Mouse (Mus musculus) kidney, adult 9 months (tissue): ENCODE results near the gene Olfr969.
"Not testable (repeated sequence)": the region's sequence is repeated elsewhere in the genome, so short reads cannot be mapped to it uniquely, and the experiment has no call there.

Source experiments
- DNase-seq: peaks from one replicate; pipeline ENCODE4 v3.0.0; 2022

The Olfr969 gene

DNA sequence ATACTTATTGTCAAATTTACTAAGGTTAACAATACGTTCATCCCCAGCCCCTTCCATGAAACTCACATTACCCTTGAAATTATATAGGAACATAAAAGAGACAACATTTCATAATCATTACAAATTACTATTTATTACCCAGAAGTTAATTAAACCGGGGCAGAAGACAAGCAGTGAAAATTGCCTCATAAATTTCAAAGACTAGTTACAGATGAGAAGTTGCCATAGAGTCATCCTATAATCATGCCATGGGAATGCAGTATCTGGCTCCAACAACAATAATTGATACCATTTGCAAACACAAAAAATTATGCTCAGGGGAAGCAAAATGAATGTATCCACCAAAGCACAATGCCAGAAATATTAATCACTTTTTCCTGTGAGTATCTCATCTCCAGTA, at the start of gene Olfr969:
Olfr969 (plus strand) TSS at position 388 of the 400 bp plus-strand sequence.
- no peak for DNase-seq

DNA sequence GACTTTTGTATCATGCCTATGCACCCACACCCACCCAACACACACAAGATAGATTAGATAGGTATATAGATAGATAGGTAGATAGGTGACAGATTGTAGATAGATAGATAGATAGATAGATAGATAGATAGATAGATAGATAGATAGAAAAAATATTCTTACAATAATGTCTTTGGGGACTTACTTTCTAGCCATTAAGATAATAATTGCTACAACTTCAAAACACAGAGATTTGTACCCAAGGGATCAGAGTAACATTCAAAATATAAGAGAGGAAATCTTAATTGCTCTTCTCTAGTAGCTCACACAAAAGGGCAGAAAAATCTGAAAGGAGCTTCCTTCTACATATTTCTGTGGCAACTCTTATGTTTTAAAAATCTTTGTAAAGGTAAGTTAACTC, 44.8 kb upstream of the Olfr969 start, which contains the start of gene Olfr967:
Olfr967 (plus strand) TSS at position 301 of the 400 bp plus-strand sequence.
- DNase-seq: no peak

DNA sequence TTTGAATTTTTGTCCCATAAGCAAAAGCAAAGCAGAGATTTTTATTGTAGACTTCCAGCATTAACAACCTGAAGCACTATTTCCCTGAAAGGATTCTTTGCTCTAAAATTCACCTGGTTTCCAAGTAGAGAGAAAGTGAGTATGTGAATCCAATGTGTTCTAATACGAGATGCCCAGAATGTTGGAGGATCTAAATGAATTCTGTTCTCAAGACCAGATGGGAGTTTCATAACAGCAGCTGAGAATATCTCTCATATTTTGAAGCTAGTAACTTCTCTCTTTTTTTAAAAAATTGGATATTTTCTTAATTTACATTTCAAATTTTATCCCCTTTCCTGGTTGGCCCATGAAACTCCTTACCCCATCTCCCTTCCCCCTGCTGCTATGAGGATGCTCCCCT, 44.3 kb upstream of the Olfr969 start:
- no peak for DNase-seq

DNA sequence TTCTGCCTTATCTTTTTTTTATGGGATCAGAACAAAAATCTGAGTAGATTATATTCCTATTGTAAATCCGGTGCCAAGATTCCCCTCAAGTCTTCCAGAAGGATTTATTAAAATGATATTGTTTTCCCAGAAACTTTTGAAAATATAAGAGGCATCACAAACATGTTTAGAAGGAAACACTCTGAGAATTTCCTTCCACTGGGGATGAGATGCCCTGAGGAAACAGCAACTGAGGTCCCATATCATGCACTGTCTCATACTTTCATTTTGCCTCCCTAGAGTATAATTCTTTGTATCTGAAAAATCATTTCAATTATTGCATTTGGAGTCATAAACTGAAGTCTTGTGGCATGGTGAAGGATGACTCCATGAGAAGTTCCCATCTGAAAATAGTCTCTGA, 7.6 kb upstream of the Olfr969 start, which contains the start of gene Olfr968:
Olfr968 (minus strand) TSS at position 101 of the 400 bp plus-strand sequence.
- DNase-seq: no peak

DNA sequence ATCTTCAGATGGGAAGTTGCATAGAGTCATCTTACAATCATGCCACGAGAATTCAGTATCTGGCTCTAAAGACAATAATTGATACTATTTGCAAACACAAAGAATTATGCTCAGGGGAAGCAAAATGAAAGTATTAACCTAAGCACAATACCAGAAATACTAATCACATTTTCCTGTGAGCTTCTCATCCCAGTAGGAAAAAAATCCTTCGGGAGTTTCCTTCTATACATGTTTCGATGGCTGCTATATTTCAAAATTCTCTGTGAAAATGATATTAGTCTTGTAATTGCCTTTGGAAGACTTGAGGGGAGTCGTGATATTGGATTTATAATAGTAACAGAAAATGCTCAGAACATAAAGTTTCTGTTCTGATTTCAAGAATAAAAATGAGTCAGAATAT, 17.8 kb downstream of the Olfr969 start, which contains the start of gene Olfr970:
Olfr970 (plus strand) TSS at position 301 of the 400 bp plus-strand sequence.
- no peak for DNase-seq

DNA sequence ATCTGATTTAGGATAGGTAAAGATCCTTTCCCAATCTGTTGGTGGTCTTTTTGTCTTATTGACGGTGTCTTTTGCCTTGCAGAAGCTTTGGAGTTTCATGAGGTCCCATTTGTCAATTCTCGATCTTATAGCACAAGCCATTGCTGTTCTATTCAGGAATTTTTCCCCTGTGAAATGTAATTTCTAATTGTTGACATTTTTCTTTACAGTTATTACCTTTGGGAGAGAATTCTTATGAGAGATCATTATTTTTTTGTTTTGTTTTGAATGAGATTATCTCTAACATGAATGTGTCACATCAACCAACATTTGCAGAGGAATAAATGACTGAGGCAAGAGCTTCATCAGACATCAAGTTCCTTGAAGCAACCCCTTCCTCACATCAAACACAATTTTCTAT, 45.8 kb downstream of the Olfr969 start, which contains the start of gene Olfr971:
Olfr971 (plus strand) TSS at position 301 of the 400 bp plus-strand sequence.
- not testable (repeated sequence) for DNase-seq
